Mouse (Mus musculus): Measurements from ENCODE around the gene Ehbp1l1. TPM values are rescaled to one million over a fixed set of nuclear protein-coding genes. Genes with fewer than 3 reads are reported as not detected.

Gene Ehbp1l1
- 8.7 TPM for polyA plus RNA-seq (2014; fragmentation: Illumina TruSeq; extraction: RNeasy Lipid Tissue Mini Kit (QIAGEN cat#74804); ENCODE audit: low read depth, low replicate concordance)

DNA sequence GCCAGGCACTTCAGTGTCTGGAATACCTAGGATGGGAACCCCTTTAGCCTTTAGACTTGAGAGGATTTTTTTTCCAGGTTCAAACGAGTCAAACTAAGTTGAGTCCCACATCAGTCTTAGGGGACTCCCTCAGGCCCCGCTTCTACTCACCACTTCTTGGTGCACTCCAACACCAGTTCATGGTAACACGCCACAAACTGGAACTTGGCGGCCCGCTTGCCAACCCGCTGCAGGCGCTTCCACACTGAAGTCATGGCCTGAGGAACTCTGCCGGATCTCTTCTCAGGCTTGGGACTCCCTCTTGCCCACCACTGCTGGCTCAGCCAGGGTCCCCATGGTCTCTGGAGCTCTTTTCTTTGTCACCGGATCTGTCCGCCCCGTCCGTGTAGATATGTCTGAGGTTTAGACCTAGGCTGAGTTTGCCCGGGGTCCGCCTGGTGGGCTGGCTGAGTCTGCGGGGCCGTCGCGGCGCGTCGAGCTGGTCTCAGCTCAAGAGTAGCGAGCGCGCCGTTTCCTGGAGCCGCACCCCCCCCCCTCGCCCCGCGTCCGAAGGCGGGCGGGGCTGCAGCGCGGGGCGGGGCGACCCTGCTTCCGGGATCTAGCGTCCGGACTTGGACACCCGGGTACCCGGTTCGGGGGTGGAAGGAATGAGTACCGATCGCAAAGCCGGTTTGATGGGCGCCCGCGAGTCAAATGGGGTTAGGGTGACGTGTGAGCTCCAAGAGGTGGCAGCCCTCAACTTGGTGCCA, at the start of gene Ehbp1l1:
TSS of gene Ehbp1l1 (minus strand) at position 551 of the 749 bp plus-strand sequence.

DNA sequence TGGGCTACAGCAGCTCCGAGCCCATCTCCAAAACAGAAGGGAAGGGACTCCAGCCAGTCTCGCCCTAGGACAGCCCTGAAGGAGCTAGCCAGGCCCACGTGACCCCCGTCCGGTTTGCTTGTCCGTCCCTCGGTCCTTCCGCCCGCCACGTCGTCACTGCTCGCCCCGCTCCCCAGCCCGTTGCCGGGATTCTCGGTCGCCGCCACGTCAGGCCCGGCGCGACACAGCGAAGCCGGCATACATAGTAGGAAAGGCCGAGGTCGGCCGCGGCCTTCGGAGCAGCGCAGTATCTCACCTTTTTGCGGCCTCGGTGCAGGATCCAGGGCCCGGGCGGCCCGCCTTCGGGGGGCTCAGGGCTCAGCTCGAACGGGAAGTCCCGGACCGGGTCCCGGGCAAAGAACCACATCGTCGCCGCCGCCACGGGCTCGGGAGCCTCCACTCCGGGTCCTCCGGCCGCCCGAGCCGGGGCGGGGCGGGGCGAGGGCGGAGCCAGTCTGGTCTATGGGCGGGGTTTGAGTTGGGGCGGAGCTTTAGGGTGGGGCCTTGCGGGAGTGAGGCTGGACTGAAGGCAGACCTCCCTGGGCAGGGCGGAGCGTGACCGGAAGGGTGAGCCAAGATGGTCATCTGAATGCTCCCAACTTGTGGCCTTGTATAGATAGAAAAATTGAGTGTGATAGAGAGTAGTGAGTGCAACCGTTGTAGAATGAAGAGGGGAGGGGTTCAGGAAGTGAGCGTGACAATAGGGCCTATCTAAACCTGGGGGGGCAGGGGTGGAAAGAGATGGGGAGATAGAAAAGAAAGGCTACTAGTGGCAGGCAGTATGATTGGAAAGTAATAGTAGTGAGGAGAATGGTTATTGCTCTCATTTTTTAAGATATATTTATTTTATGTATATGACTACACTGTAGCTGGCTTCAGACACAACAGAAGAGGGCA, 45.1 kb upstream of the Ehbp1l1 start, which contains the start of gene Scyl1:
TSS of gene Scyl1 (minus strand) at position 495 of the 936 bp plus-strand sequence.

DNA sequence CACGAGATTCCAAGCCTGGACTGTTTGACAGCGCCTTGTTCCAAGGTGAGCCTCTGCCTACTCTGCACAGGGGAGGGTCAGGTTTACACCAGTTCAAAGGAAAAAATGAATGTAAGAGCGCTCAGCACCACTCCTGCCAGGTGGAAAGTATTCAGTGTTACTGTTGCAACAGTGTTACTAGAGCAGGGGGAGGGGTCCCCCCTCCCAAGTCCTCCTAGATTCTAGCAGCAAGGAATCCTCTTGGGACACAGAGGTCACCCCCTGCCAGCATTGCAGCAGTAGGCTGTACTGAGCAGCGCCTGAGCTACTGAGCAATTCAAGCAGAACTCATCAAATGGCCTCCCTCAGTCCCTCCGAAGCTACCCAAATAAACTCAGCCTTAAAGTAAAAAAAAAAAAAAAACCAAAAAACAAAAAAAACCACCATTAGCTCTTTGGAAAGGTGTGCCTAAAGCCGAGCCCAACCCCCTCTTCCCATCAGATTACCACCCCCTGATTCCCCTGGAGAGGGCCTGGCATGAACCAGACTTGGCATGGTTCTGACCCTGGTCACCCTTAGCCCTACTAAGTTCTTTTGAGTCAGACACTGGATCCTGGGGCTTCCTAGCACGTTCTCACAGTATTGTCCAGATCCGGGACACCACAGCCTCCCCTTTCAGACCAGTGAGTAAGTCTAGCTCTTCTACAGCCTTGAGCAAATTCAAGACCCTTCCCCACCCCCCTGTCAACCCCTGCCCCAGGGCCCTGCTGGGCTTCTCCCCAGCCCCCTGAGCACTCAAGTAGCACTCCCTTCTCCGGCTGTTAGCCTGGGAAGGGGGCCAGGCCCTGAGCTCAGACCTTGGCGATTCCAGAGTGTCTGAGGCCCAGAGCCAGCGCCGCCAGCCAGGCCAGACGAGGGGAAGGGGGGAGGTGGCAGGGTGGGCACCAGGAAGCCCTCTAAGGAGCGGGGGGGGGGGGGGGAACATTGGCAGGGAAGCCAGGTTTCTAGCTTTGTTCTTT, 14.5 kb upstream of the Ehbp1l1 start, which contains the start of gene Ltbp3:
TSS of gene Ltbp3 (plus strand) at position 585 of the 998 bp plus-strand sequence.

DNA sequence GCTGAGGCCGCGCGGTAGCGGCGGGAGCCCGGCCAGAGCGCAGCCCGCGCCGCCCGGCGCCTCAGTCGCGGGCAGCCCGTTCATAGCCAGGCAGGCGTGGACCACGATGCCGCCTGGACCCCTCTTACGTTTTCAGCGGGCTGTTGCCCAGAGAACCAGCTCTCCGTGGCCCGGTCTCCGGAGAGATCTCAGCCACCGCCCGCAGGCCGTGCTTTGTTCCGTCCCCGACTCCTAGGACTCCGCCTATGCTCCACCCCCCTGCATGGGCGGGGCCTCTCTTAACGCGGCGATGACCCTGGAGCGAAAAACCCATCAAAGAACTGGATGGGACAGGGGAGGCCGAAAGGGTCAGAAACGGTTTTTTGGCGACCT, 3.3 kb upstream of the Ehbp1l1 start, which contains the start of gene Fam89b:
TSS of gene Fam89b (minus strand) at position 210 of the 372 bp plus-strand sequence.

DNA sequence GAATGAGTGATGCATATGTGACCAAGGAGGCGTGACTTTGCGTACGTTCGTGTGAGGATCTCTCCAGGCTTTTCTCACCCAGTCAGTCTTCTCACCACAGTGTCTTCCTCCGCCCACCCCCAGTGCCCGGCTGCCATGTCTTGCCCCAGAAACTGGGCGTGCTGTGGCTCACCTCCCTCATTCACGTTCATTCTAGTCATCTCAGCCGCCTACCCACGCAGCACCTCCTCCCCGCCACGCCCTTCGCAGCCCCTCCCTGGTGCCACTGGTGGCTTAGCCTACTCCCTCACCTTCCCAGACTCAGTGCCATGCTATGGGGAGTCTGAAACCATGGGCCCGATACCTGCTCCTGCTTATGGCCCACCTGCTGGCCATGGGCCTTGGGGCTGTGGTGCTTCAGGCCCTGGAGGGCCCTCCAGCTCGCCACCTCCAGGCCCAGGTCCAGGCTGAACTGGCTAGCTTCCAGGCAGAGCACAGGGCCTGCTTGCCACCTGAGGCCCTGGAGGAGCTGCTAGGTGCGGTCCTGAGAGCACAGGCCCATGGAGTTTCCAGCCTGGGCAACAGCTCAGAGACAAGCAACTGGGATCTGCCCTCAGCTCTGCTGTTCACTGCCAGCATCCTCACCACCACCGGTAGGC, 21.8 kb downstream of the Ehbp1l1 start, which contains the start of gene Kcnk7:
TSS of gene Kcnk7 (plus strand) at position 205 of the 638 bp plus-strand sequence.

DNA sequence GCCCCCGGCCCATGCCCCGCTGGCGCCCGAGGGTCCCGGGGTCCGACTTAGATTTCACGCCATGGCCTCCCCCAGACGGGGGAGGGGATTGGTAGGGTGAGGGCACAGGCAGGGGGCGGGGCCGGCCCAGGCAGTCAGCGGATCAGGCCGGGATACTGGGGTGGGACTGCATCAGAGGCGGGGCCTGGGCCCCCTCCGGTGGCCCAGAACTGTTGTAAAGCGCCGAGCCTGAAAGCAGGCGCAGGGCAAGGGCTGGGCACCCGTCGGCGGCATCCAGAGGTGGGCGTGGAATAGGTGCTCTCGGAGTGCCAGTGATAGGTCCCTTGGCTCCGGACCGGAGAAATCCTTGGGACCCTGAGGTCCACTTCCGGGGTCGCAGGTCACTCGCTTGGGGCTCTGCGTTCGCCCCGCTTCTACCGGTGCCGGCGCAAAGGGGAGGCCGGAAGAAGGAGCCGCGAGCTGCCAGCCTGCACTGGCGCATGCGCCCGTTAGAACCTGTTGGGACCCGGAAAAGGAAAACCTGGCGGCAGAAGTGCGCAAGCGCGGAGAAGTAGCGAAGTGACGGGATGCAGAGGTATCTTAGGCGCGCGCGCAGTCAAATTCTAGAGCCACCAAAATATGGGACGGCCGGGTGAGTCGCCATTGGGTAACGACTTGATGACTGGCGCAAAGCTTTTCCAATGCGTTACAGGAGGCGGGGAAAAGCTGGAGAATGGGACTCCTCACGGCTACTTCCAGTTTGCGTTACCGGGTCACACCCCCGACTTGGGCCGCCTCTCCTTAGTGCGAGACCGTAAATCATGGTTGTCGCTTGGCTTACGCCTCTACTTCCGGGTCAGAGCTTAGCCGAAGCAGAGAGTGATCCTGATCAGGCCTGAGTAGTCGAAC, 37.7 kb downstream of the Ehbp1l1 start, which contains the start of the genes Map3k11 and Pcnx3:
TSS of gene Map3k11 (plus strand) at position 543 of the 888 bp plus-strand sequence.
TSS of gene Pcnx3 (minus strand) at position 709 of the 888 bp plus-strand sequence.

DNA sequence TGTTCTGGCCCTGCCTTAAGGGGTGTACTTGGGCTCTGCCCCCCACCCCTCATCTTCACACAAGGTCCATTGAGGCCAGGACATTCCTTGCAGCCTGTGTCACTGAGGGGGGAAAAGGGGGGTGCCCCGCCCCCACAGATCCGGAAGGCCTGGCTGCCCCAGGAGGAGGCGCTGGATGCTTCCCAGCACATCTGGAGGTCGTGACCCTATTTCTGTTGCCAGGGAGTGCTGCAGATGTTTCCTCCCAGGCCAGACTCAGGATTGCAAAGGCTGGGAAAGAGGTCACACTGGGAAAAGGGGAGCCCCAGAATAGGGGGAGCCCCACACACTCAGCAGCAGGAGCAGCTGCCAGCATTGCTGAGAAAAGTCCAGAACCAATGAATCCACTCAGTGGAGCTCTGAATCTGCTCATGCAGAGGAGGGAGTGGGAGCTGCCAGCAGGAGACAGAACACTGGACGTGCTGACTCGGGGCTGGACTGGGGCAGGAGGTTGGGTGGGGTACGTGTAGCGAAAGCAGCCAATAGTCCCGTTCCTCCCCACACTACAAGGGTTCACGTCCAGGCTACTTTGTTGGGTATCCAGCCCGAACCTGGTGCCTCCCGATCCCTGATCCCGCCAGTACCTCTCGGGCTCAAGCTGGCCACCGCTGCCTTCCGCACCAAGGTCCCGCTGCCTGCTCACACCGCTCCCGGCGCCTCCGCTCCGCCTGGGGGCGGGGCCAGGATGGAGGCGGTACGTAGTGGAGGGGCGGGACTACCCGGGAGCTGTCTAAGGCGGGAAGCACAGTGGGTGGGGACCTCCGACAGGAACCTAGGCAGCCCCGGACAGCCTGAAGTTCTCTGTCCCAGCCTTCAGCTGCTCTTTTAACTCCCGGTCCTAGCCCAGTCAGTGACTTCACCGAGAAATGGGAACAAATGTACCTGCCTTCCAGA, 62.9 kb downstream of the Ehbp1l1 start, which contains the start of gene Sipa1:
TSS of gene Sipa1 (minus strand) at position 727 of the 933 bp plus-strand sequence.

Other genes with a start within 250 kb of the Ehbp1l1 start
- gene Mus81, start 237.9 kb downstream of the Ehbp1l1 start, polyA plus RNA-seq (2014; fragmentation: Illumina TruSeq; extraction: RNeasy Lipid Tissue Mini Kit (QIAGEN cat#74804); ENCODE audit: low read depth, low replicate concordance) = 0.69 TPM
- 183 TPM for gene Cfl1, start 235.9 kb downstream of the Ehbp1l1 start, polyA plus RNA-seq (2014; fragmentation: Illumina TruSeq; extraction: RNeasy Lipid Tissue Mini Kit (QIAGEN cat#74804); ENCODE audit: low read depth, low replicate concordance)
- gene 1700020D05Rik, start 222.5 kb downstream of the Ehbp1l1 start, polyA plus RNA-seq (2014; fragmentation: Illumina TruSeq; extraction: RNeasy Lipid Tissue Mini Kit (QIAGEN cat#74804); ENCODE audit: low read depth, low replicate concordance) = not detected
- 0.25 TPM for gene Snx32, start 215.8 kb downstream of the Ehbp1l1 start, polyA plus RNA-seq (2014; fragmentation: Illumina TruSeq; extraction: RNeasy Lipid Tissue Mini Kit (QIAGEN cat#74804); ENCODE audit: low read depth, low replicate concordance)
- 5.6 TPM for gene Ovol1, start 165.7 kb downstream of the Ehbp1l1 start, polyA plus RNA-seq (2014; fragmentation: Illumina TruSeq; extraction: RNeasy Lipid Tissue Mini Kit (QIAGEN cat#74804); ENCODE audit: low read depth, low replicate concordance)
- not detected for gene Ap5b1, start 158.3 kb downstream of the Ehbp1l1 start, polyA plus RNA-seq (2014; fragmentation: Illumina TruSeq; extraction: RNeasy Lipid Tissue Mini Kit (QIAGEN cat#74804); ENCODE audit: low read depth, low replicate concordance)
- gene Rnaseh2c, start 124.4 kb downstream of the Ehbp1l1 start, polyA plus RNA-seq (2014; fragmentation: Illumina TruSeq; extraction: RNeasy Lipid Tissue Mini Kit (QIAGEN cat#74804); ENCODE audit: low read depth, low replicate concordance) = 1.0 TPM
- gene Kat5, start 116.1 kb downstream of the Ehbp1l1 start, polyA plus RNA-seq (2014; fragmentation: Illumina TruSeq; extraction: RNeasy Lipid Tissue Mini Kit (QIAGEN cat#74804); ENCODE audit: low read depth, low replicate concordance) = 19.7 TPM
- 0.66 TPM for gene Rela, start 88.8 kb downstream of the Ehbp1l1 start, polyA plus RNA-seq (2014; fragmentation: Illumina TruSeq; extraction: RNeasy Lipid Tissue Mini Kit (QIAGEN cat#74804); ENCODE audit: low read depth, low replicate concordance)
- gene Sipa1, start 62.6 kb downstream of the Ehbp1l1 start, polyA plus RNA-seq (2014; fragmentation: Illumina TruSeq; extraction: RNeasy Lipid Tissue Mini Kit (QIAGEN cat#74804); ENCODE audit: low read depth, low replicate concordance) = 1.5 TPM
- 1.7 TPM for gene Map3k11, start 37.6 kb downstream of the Ehbp1l1 start, polyA plus RNA-seq (2014; fragmentation: Illumina TruSeq; extraction: RNeasy Lipid Tissue Mini Kit (QIAGEN cat#74804); ENCODE audit: low read depth, low replicate concordance)
- gene Pcnx3, start 37.4 kb downstream of the Ehbp1l1 start, polyA plus RNA-seq (2014; fragmentation: Illumina TruSeq; extraction: RNeasy Lipid Tissue Mini Kit (QIAGEN cat#74804); ENCODE audit: low read depth, low replicate concordance) = 0.22 TPM
- gene Kcnk7, start 21.9 kb downstream of the Ehbp1l1 start, polyA plus RNA-seq (2014; fragmentation: Illumina TruSeq; extraction: RNeasy Lipid Tissue Mini Kit (QIAGEN cat#74804); ENCODE audit: low read depth, low replicate concordance) = not detected
- gene Fam89b, start 3.3 kb upstream of the Ehbp1l1 start, polyA plus RNA-seq (2014; fragmentation: Illumina TruSeq; extraction: RNeasy Lipid Tissue Mini Kit (QIAGEN cat#74804); ENCODE audit: low read depth, low replicate concordance) = not detected
- 3.2 TPM for gene Ltbp3, start 14.6 kb upstream of the Ehbp1l1 start, polyA plus RNA-seq (2014; fragmentation: Illumina TruSeq; extraction: RNeasy Lipid Tissue Mini Kit (QIAGEN cat#74804); ENCODE audit: low read depth, low replicate concordance)
- 0.28 TPM for gene Scyl1, start 45.1 kb upstream of the Ehbp1l1 start, polyA plus RNA-seq (2014; fragmentation: Illumina TruSeq; extraction: RNeasy Lipid Tissue Mini Kit (QIAGEN cat#74804); ENCODE audit: low read depth, low replicate concordance)
- gene Frmd8, start 149.0 kb upstream of the Ehbp1l1 start, polyA plus RNA-seq (2014; fragmentation: Illumina TruSeq; extraction: RNeasy Lipid Tissue Mini Kit (QIAGEN cat#74804); ENCODE audit: low read depth, low replicate concordance) = 4.3 TPM
- 1.0 TPM for gene Slc25a45, start 151.5 kb upstream of the Ehbp1l1 start, polyA plus RNA-seq (2014; fragmentation: Illumina TruSeq; extraction: RNeasy Lipid Tissue Mini Kit (QIAGEN cat#74804); ENCODE audit: low read depth, low replicate concordance)
- 0.19 TPM for gene Tigd3, start 167.8 kb upstream of the Ehbp1l1 start, polyA plus RNA-seq (2014; fragmentation: Illumina TruSeq; extraction: RNeasy Lipid Tissue Mini Kit (QIAGEN cat#74804); ENCODE audit: low read depth, low replicate concordance)
- 12.7 TPM for gene Dpf2, start 186.7 kb upstream of the Ehbp1l1 start, polyA plus RNA-seq (2014; fragmentation: Illumina TruSeq; extraction: RNeasy Lipid Tissue Mini Kit (QIAGEN cat#74804); ENCODE audit: low read depth, low replicate concordance)
- gene Cdc42ep2, start 198.5 kb upstream of the Ehbp1l1 start, polyA plus RNA-seq (2014; fragmentation: Illumina TruSeq; extraction: RNeasy Lipid Tissue Mini Kit (QIAGEN cat#74804); ENCODE audit: low read depth, low replicate concordance) = 0.79 TPM
- 3.3 TPM for gene Pola2, start 237.9 kb upstream of the Ehbp1l1 start, polyA plus RNA-seq (2014; fragmentation: Illumina TruSeq; extraction: RNeasy Lipid Tissue Mini Kit (QIAGEN cat#74804); ENCODE audit: low read depth, low replicate concordance)

All from sigmoid colon, adult 10 weeks (tissue).